Mouse (Mus musculus): ENCODE results near the gene Spag7.
A peak's percentile ranks its signal among the peaks of the same experiment; 100 is the strongest.

The Spag7 gene

DNA sequence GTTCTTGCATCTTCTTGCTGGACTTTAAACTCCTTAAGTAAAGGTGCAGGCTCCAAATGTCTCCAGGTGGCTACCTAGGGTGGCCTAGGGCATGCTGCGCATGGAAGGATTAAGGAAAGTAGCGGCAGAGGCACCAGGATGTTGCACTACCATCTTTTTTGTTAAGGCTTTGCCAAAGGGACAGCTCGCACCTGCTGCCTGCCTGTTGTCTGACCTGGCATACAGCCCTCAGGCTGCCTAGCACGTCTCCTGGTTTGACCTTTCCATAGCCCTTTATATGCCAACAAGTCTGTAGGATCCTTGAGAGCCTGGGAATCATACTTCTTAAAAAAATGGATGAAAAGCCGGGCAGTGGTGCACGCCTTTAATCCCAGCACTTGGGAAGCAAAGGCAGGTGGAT is 26.2 kb downstream of the Spag7 start:
- no peak for DNase-seq (ENCODE audit: low read depth, low spot score)

DNA sequence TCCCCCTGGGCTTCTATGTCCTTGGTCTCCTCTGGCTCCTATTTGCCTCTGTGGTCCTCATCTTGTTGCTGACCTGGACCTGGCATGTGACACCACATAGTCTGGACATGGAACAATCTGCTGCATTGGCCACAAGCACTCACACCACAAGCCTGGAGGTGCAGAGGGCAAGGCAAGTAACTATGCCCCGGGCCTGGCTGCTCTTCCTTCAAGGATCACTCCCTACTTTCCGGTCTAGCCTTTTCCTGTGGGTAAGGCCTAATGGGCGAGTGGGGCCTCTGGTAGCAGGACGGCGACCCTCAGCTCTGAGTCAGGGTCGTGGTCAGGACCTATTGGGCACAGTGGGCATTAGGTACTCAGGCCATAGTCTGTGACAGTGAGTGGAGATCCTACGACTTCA is 28.0 kb downstream of the Spag7 start:
- DNase-seq (ENCODE audit: low read depth, low spot score), result no peak

DNA sequence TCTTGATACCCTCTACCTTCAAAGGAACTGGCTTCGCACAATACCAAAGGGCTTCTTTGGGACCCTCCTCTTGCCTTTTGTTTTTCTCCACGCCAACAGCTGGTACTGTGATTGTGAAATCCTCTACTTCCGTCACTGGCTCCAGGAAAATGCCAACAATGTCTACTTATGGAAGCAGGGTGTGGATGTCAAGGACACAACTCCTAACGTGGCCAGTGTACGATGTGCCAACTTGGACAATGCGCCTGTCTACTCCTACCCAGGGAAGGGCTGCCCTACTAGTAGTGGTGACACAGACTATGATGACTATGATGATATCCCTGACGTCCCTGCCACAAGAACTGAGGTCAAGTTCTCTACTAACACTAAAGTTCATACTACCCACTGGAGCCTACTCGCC is 29.2 kb downstream of the Spag7 start:
- DNase-seq (ENCODE audit: low read depth, low spot score), result no peak

DNA sequence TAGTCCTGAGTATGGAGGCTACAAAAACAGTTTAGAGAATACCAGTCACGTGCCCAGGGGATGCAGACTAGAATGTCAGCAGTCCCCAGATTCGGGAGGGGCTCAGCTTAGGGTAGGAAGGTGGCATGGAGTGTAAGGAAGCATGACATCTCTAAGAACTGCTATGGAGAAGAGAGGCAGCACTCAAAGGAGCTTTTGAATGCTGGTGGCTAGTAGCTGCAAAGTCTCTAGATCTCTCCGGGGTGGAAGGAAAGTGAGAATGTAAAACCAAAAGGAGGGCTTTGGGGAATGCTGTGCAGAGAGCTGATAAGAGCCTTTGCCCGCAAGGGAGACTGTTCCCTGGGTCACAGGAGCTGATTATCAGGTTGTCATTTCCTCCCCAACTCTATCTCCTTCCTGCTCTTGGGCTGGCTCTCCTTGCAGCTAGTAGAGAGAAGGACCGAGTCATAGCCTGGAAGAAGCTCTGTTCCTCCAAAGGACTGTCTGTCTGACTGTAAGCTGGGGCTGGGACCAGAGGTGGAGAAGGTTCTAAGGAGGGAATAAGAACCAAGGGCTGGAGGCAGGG is 30.4 kb downstream of the Spag7 start, which contains the start of gene Gp1ba:
Gp1ba (plus strand) TSS at position 409 of the 565 bp plus-strand sequence.
- DNase-seq (ENCODE audit: low read depth, low spot score), result no peak

DNA sequence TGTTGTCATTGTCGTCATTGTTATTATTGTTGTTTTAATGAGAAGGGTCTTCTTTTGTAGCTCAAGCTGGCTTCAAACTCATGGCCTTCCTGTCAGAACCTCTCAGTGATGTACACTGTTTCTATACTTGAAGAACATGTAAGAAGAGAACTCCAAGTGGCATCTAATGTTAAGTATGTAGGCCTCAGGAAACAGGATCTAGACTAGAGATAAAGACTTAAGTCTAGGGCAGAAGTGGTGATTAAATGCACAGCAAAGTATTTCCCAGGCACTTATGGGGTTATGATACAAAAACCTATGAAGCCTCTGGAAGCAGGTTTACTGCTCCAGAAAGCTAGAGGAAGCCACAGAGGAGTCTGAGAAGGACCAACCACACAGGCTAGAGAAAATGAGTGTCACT is 30.9 kb downstream of the Spag7 start:
- no peak for DNase-seq (ENCODE audit: low read depth, low spot score)

DNA sequence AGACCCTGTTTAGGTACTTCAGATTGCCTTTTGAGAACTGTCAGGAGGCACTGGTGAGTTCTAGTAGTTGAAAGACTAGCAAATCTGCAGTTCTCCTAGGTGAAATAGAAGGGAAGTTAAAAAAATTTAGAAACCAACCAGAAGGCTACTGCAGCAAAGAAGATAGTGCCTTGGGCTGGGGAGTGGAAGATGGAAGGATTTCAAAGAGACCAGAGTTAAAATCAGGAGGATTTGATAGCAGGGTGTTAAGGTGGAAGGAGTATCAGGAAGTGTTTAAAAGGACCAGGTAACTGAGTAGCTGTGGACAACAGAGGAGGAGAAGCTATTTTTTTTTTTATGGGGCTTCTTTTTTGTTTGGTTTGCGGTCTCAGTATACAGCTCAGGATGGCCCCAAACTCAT is 31.5 kb downstream of the Spag7 start:
- no peak for DNase-seq (ENCODE audit: low read depth, low spot score)

DNA sequence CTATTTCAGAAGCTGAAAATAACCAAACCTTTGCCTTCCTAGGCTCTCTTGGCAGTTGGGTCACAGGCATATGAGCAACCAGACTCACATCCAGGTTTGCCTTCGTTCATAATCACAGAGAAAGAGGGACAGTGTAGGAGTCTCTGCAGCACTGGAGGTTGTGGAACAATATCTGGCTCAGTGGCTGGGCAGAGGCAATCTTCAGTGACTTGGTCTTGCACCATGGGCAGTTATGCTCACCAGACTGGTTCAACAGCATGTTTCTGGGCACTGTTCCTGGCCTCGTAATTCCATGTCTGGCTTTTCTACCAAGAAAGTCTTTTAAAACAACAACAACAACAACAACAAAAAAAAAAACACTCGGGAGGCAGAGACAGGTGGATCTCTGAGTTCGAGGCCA is 33.6 kb downstream of the Spag7 start:
- no peak for DNase-seq (ENCODE audit: low read depth, low spot score)

DNA sequence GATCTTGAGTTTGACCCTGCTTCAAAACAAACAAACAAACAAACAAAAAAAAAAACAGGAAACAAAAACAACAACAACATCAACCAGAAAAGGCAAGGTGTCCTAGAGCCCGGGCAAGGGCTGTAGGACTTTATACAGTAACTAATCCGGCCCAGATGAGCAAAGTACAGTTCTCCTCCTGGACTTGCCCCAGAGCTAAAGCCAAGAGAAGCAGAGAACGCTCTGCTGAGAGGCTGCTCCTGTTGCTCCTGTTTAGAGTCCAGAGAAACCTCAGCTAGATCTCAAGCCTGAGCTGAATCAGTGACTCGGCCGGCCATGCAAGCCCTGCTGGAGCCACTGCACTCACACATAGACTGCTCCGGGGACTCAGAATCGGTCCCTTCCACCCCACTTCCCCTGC is 39.1 kb downstream of the Spag7 start:
- no peak for DNase-seq (ENCODE audit: low read depth, low spot score)

DNA sequence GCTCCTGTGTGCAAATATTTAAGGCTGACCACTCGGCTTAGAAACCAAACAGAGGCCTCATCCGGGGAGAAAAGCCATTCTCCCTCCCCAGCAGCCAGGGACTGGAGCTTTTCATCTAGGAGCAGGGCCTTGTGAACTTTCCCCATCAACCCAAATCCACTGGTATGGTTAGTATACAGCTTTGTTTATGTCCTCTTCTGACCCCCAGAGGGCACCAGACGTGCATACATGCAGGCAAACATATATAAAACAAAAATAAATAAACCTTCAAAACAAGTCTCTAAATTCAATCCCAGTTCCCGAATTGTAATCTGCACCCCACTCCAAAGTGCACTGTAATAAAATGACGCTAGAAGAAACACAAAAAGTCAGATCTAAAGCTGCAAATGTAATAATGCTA is 39.7 kb downstream of the Spag7 start:
- DNase-seq (ENCODE audit: low read depth, low spot score), result no peak

DNA sequence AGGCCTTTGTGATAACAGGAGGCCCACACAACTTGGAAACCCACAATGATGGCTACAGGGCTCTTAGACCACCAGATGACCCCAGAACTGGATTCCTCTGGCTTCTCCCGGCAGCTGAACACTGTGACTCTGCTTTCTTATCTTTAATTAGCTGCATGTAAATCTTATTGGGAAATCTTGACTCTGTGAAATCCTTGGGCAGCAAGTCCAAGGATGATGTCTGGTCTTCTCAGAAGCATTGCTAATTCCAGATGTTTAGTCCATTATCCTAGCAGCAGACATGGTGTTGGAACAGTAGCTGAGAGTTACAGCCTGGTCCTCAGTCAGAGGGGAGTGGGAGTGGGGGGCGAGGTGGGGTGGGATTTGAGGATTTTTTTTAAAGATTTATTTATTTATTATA is 40.8 kb downstream of the Spag7 start:
- no peak for DNase-seq (ENCODE audit: low read depth, low spot score)

DNA sequence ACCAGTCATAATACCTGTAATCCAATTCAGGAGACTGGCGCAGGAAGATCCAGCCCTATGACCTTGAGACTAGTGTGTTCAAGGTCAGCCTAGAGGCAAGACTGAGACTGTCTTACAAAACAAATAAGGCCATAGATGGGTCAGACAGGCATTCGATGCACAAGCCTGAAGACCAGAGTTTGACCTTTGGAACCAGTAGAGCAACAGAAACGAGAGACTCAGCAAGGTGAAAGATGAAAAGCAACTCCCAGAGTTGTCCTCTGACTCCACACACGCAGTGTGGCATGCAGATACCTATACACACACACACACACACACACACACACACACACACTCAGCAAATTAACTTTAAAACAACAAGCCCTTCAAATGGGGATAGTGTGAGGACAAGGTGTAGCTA is 42.3 kb downstream of the Spag7 start:
- DNase-seq (ENCODE audit: low read depth, low spot score), result no peak

DNA sequence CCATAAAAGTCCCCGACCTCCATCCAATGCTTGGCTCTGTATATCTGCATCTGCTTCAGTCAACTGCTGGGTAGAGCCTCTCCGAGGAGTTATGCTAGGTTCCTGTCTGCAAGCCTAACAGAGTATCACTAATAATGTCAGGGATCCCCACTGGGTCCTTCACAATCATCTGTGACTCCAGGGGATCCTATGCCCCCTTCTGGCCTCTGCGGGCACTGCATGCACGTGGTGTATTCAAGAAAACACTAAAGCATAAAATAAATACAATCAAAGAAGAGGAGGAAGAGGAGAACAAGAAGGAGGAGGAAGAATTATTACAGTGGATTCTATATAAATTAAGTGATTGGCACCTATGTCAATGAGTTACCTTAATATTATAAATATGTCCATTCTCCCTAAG is 43.7 kb downstream of the Spag7 start:
- DNase-seq (ENCODE audit: low read depth, low spot score), result peak; percentile 37

DNA sequence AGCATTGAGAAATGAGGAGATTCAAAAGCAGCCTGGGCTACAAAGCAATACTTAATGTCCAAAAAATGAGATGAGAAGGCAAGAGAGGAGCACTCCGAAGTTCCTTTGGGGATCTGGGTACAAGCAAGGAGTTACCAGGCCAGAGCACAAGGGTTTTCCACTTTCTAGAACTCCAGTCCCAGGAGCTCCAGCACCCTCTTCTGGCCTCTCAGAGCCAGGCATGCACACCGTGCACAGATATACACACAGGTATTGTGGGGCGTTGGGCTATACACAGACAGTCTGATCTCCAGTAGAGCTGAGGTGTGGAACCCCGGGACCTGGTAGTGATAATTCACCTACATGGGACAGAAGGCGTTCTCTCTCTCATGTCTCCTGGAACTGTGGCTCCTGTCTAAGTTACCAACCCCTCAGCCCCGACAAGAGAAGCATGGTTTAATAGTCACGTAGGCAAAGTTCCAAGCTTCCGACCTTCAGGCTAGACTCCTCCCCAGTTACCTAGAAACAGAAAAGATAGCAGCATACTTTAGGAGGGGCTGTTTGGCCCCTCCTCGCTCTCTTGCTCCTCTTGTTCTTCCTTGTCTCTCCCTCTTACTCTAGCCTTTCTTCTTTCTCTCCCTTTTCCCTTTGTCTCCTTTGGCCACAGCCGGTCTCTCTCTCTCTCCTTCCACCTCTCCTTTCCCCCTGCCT is 46.0 kb downstream of the Spag7 start:
- no peak for DNase-seq (ENCODE audit: low read depth, low spot score)

DNA sequence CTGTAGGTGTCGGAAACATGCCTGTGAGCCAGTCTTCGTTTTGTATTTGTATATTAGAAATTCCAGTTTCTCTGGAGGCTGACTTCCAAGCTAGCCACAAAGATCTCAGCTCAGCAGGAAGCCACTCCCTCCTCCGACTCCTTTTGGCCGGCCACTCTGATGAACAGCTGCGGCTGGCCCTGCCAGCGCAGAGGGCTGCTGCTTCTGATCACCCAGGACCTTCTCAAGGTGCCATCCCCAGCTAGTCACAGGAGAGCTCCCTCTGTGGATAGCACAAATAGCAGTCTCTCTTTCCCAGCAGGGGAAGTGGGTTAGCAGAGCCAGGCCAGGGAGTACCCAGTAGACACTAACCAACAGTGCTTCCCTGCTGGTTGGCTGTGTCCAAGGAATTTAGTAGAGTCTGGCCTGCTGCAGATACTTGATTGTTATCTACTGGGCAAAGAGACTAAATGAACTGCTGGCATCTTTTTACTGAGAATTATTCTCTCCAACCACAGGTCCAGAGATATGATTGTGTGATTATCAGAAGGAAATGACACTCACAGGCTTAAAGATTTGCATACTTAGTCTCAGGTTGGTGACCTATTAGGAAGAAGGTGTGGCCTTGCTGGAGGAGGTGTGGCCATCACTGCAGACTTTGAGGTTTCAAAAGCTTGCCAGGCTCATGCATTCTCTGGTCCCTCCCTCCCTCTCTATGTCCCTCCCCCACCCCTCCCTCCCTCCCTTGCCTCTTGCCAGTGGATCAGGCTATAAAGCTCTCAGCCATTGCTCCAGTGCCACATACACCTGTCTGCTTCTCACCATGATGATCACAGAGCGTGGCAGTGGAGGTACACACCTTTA is 47.0 kb downstream of the Spag7 start:
- DNase-seq (ENCODE audit: low read depth, low spot score), result no peak

DNA sequence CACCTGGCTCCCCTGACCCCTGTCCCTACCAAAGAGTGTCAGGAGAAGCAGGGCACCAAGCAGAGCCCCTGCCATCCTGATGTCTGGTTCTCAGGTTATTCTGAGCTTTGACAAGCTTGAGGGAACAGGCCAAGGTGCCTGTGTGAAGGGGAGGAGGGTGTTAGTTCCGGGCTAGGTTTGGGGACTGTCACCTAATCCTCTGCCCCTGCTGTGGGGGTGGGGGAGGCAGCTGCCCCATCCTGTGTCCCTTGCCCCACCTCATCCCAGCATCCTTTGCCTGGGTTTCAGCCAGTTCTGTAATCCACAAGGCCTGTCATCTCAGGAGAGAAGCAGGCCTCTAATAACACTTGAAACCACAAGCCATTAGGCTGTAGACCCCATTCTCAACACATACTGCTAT is 50.1 kb downstream of the Spag7 start, which contains the start of gene Chrne:
Chrne (minus strand) TSS at position 116 of the 400 bp plus-strand sequence.
- DNase-seq (ENCODE audit: low read depth, low spot score), result no peak

DNA sequence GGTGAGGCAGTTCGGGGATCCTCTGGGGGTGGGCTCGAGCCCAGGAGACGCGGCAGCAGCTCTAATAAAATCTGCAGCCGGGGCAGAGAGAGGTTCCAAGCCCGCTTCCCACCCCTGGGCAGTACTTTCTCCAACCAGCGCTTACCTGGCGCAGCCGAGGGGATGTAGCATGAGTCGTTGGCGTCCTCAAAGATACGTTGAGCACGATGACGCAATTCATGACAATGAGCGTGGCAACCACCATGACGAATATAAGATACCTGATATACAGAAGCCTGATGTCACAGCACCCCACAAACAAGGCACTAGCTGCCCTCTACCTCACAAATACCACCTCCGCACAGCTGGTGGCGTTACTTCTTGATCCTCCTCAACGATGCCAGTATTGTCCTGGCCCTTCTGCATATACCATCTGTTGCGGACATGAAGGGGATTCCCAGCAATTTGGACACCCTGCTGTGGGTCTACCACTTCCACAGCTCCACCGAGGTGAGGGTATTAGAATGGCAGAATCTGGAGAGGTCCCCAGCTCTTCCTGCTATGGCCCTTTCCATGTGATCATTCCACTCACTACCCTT is 53.6 kb downstream of the Spag7 start, which contains the start of gene 4930544D05Rik:
4930544D05Rik (plus strand) TSS at position 333 of the 578 bp plus-strand sequence.
- DNase-seq (ENCODE audit: low read depth, low spot score), result no peak

DNA sequence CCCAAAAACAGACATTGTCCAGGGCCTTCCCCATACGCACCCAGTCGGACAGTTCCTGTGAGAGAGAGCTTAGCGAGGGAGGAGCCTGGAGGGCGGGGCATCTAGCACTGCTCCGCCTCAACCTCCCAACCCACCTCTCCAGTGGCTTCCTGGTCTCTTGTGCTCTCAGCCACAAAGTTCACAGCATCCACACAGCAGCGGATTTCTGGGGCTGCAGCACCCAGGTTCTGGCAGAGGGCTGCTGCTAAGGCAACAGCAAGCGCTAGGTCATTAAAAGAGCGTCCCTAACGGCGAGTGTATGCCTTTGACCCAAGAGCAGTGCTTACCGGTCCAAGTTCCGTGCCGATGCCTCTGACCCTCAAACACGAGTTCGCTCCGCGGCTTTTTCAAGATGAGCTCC is 54.1 kb downstream of the Spag7 start:
- no peak for DNase-seq (ENCODE audit: low read depth, low spot score)

Measured in retina, postnatal 7 days (tissue).